Mouse (Mus musculus): ENCODE measurements around the gene Olfr1358.

Gene Olfr1358

GRCm38 (mm10) chr10:78569686-78570085 is 52.5 kb downstream of the Olfr1358 start:
- no peak for DNase-seq (ENCODE audit: low read depth, low spot score)
